Mouse (Mus musculus) midbrain, embryonic 10.5 days (tissue): ENCODE measurements at regions not wholly inside any gene's neighbourhood (a gene's known extent, or its start where the extent isn't known, plus 50 kb on each side); places are given as distances from the start of the nearest gene placed in this dataset.

Experiments used
- DNase-seq: peaks from one replicate; pipeline ENCODE4 v3.0.0-alpha.2; 2017; ENCODE audit warnings: low spot score
- H3K27ac ChIP-seq: fragments of 300-500 bp; sonication (generic); replicated peaks from 2 replicates; pipeline ENCODE4 v1.5.1; 2016; ENCODE audit warnings: mild to moderate bottlenecking
- H3K27me3 ChIP-seq: fragments of 300-500 bp; sonication (generic); 2 replicates; pipeline ENCODE4 v1.6.1; 2016; ENCODE audit warnings: low read depth, mild to moderate bottlenecking; ENCODE audit not compliant: poor library complexity, severe bottlenecking
- H3K36me3 ChIP-seq: fragments of 300-500 bp; sonication (generic); 2 replicates; pipeline ENCODE4 v1.6.1; 2016; ENCODE audit warnings: mild to moderate bottlenecking, moderate library complexity
- H3K4me1 ChIP-seq: fragments of 300-500 bp; sonication (generic); 2 replicates; pipeline ENCODE4 v1.6.1; 2016
- H3K4me3 ChIP-seq: fragments of 300-500 bp; sonication (generic); 2 replicates; pipeline ENCODE4 v1.5.1; 2016; ENCODE audit warnings: mild to moderate bottlenecking, moderate library complexity
- H3K9me3 ChIP-seq: fragments of 300-500 bp; sonication (generic); replicated peaks from 2 replicates; pipeline ENCODE4 v1.6.1; 2016; ENCODE audit warnings: mild to moderate bottlenecking
- WGBS: fragments of 180-500 bp; shearing (Covaris S2); methylation state at CpG from one replicate; pipeline ENCODE4 v1.1.7; 2016; 5-methylcytosine and 5-hydroxymethylcytosine counted together

- Histone ChIP-seq H3K4me3 (no peak overlapping the region), H3K9me3 (no peaks in the 10 kb centered on the region), H3K36me3 (no peaks in the 10 kb centered on the region), H3K27me3 (no peaks in the 10 kb centered on the region), H3K27ac (no peak overlapping the region), H3K4me1 (peaks cover 14% of the 10 kb centered on the region)
- no peak for DNase-seq
- 97% methylated on average over 3 of the region's 3 CpGs for WGBS
These were observed 243.6 kb downstream of the Sorl1 start for GRCm38 (mm10) chr9:41880457-41880856.

GRCm38 (mm10) chr9:41879080-41879479, 245.0 kb downstream of the Sorl1 start:
- Histone ChIP-seq H3K27me3 (no peaks in the 10 kb centered on the region), H3K27ac (no peak overlapping the region), H3K4me1 (peaks cover 14% of the 10 kb centered on the region), H3K36me3 (no peaks in the 10 kb centered on the region), H3K4me3 (no peak overlapping the region), H3K9me3 (no peaks in the 10 kb centered on the region)
- no peak for DNase-seq
- 87% methylated on average over 1 of the region's 1 CpGs for WGBS

- no peaks in the 10 kb centered on the region for H3K9me3 ChIP-seq
- H3K4me1 ChIP-seq, result peaks cover 15% of the 10 kb centered on the region
- H3K4me3 ChIP-seq, result no peak overlapping the region
- WGBS, result 68% methylated on average over 5 of the region's 5 CpGs
- no peaks in the 10 kb centered on the region for H3K36me3 ChIP-seq
- DNase-seq, result peak; percentile 14
- peak overlapping the region; percentile 74 for H3K27ac ChIP-seq
- H3K27me3 ChIP-seq, result no peaks in the 10 kb centered on the region
These were observed 263.0 kb downstream of the Sorl1 start for GRCm38 (mm10) chr9:41861136-41861535.

GRCm38 (mm10) chr9:41860681-41861080, 263.4 kb downstream of the Sorl1 start:
- H3K27ac ChIP-seq, result peak overlapping the region; percentile 74
- peak; percentile 37 for DNase-seq

GRCm38 (mm10) chr9:41859780-41860179, 264.3 kb downstream of the Sorl1 start:
- Histone ChIP-seq H3K27me3 (no peaks in the 10 kb centered on the region), H3K4me3 (no peak overlapping the region), H3K9me3 (no peaks in the 10 kb centered on the region), H3K4me1 (peaks cover 15% of the 10 kb centered on the region), H3K36me3 (no peaks in the 10 kb centered on the region), H3K27ac (peak overlapping the region; percentile 49)
- DNase-seq, result no peak
- 84% methylated on average over 3 of the region's 3 CpGs for WGBS

More at GRCm38 (mm10) chr9:41860681-41861080, 263.4 kb downstream of the Sorl1 start:
- Histone ChIP-seq H3K27me3 (no peaks in the 10 kb centered on the region), H3K9me3 (no peaks in the 10 kb centered on the region), H3K36me3 (no peaks in the 10 kb centered on the region), H3K4me3 (no peak overlapping the region), H3K4me1 (peaks cover 15% of the 10 kb centered on the region)
- WGBS, result 54% methylated on average over 4 of the region's 4 CpGs

- Histone ChIP-seq H3K4me3 (no peak overlapping the region), H3K27me3 (no peaks in the 10 kb centered on the region), H3K27ac (no peak overlapping the region), H3K9me3 (no peaks in the 10 kb centered on the region), H3K4me1 (no peaks in the 10 kb centered on the region), H3K36me3 (no peaks in the 10 kb centered on the region)
- WGBS, result 89% methylated on average over 1 of the region's 1 CpGs
- no peak for DNase-seq
These were observed 272.0 kb downstream of the Sorl1 start for GRCm38 (mm10) chr9:41852099-41852498.

GRCm38 (mm10) chr9:41849628-41850326, 274.3 kb downstream of the Sorl1 start:
- H3K27me3 ChIP-seq, result no peaks in the 10 kb centered on the region
- H3K4me3 ChIP-seq, result no peak overlapping the region
- no peaks in the 10 kb centered on the region for H3K9me3 ChIP-seq
- no peaks in the 10 kb centered on the region for H3K4me1 ChIP-seq
- no peak overlapping the region for H3K27ac ChIP-seq
- no peak for DNase-seq
- H3K36me3 ChIP-seq, result no peaks in the 10 kb centered on the region
- WGBS, result 87% methylated on average over 4 of the region's 4 CpGs

- DNase-seq, result no peak
- 95% methylated on average over 3 of the region's 3 CpGs for WGBS
- no peaks in the 10 kb centered on the region for H3K27me3 ChIP-seq
- no peak overlapping the region for H3K27ac ChIP-seq
- no peaks in the 10 kb centered on the region for H3K4me1 ChIP-seq
- H3K36me3 ChIP-seq, result no peaks in the 10 kb centered on the region
- H3K9me3 ChIP-seq, result no peaks in the 10 kb centered on the region
- no peak overlapping the region for H3K4me3 ChIP-seq
These were observed 279.5 kb downstream of the Sorl1 start for GRCm38 (mm10) chr9:41844616-41845015.

GRCm38 (mm10) chr9:41834487-41835404, 289.4 kb downstream of the Sorl1 start:
- no peak overlapping the region for H3K4me3 ChIP-seq
- peaks cover 10% of the 10 kb centered on the region; the same call in 1 of the 2 replicates for H3K9me3 ChIP-seq
- WGBS, result 75% methylated on average over 11 of the region's 11 CpGs
- DNase-seq, result no peak
- H3K4me1 ChIP-seq, result peaks cover 8% of the 10 kb centered on the region; the same call in 1 of the 2 replicates
- no peaks in the 10 kb centered on the region for H3K27me3 ChIP-seq
- H3K27ac ChIP-seq, result 0 out of 2 replicates have a peak overlapping the region, but pooled peaks have one; percentile 33
- 0 out of 2 replicates have a peak, but pooled peaks cover 9% of the 10 kb centered on the region for H3K36me3 ChIP-seq

- H3K27me3 ChIP-seq, result no peaks in the 10 kb centered on the region
- H3K9me3 ChIP-seq, result peaks cover 10% of the 10 kb centered on the region; the same call in 1 of the 2 replicates
- H3K4me1 ChIP-seq, result peaks cover 8% of the 10 kb centered on the region; the same call in 1 of the 2 replicates
- no peak overlapping the region for H3K4me3 ChIP-seq
- 98% methylated on average over 1 of the region's 1 CpGs for WGBS
- 0 out of 2 replicates have a peak, but pooled peaks cover 9% of the 10 kb centered on the region for H3K36me3 ChIP-seq
- no peak overlapping the region for H3K27ac ChIP-seq
- DNase-seq, result no peak
These were observed 290.7 kb downstream of the Sorl1 start for GRCm38 (mm10) chr9:41833408-41833807.

GRCm38 (mm10) chr9:41827356-41827755, 296.7 kb downstream of the Sorl1 start:
- Histone ChIP-seq H3K36me3 (no peaks in the 10 kb centered on the region), H3K4me1 (no peaks in the 10 kb centered on the region), H3K27ac (0 out of 2 replicates have a peak overlapping the region, but pooled peaks have one; percentile 43), H3K27me3 (no peaks in the 10 kb centered on the region), H3K4me3 (no peak overlapping the region), H3K9me3 (no peaks in the 10 kb centered on the region)
- WGBS, result 82% methylated on average over 4 of the region's 4 CpGs
- DNase-seq, result no peak

GRCm38 (mm10) chr9:41821401-41821800, 302.7 kb downstream of the Sorl1 start:
- no peaks in the 10 kb centered on the region for H3K9me3 ChIP-seq
- H3K4me3 ChIP-seq, result no peak overlapping the region
- no peak overlapping the region for H3K27ac ChIP-seq
- H3K36me3 ChIP-seq, result no peaks in the 10 kb centered on the region
- no peak for DNase-seq
- no peaks in the 10 kb centered on the region for H3K4me1 ChIP-seq
- 77% methylated on average over 4 of the region's 4 CpGs for WGBS
- no peaks in the 10 kb centered on the region for H3K27me3 ChIP-seq
